In genomic region chr11:90183361-90183760, GRCm38 (mm10) we compare ENCODE assay signal across 9 mouse cellular contexts. TPM values are rescaled to one million over a fixed set of nuclear protein-coding genes. Genes with fewer than 3 reads are reported as not detected.
DNase-seq lines count a peak whose midpoint lies in the region; ATAC-seq and TF ChIP-seq lines count a peak whose summit lies in the region.
"Had no signal": no experiment of that assay in that cellular context is flagged by ENCODE, and none has a peak within 500 bp of the region (broad histone marks: within the 10 kb centered on the region; RNA-seq: fewer than 3 reads in every experiment).

No protein-coding gene starts in this region.

- 7% methylated on average over 2 of the region's 2 CpGs for WGBS in kidney, adult 2 months
- WGBS in kidney, embryonic 14.5 days = 25% methylated on average over 2 of the region's 2 CpGs

- TF ChIP-seq RAD21 in MEL (IDR thresholded peaks at IDR 0.05; ENCODE audit: low read depth, low read length) = peak; percentile 86

- H3K36me3 ChIP-seq in kidney, adult 2 months (ENCODE audit: control insufficient read depth, insufficient read depth, low read length) = no peaks in the 10 kb centered on the region
- H3K36me3 ChIP-seq in kidney, embryonic 14.5 days (ENCODE audit: control insufficient read depth, insufficient read depth, low read length) = no peaks in the 10 kb centered on the region
- no peaks in the 10 kb centered on the region for H3K36me3 ChIP-seq in MEL (ENCODE audit: control insufficient read depth in 1 of 2, insufficient read depth in 2 of 2, low read length in 2 of 2)
- H3K36me3 ChIP-seq: embryonic facial prominence, embryonic 15.5 days had no signal

- H3K27me3 ChIP-seq in kidney, adult 2 months (replicated peaks; ENCODE audit: control insufficient read depth, insufficient read depth, low read length) = no peaks in the 10 kb centered on the region
- no peaks in the 10 kb centered on the region for H3K27me3 ChIP-seq in kidney, embryonic 14.5 days (ENCODE audit: control insufficient read depth, insufficient read depth, low read length)
- H3K27me3 ChIP-seq in MEL (ENCODE audit: control insufficient read depth in 1 of 2, insufficient read depth in 2 of 2, low read length in 2 of 2) = peaks cover 2 to 6% of the 10 kb centered on the region in 2 experiments; a peak in 3 of 4 replicates
- H3K27me3 ChIP-seq: embryonic facial prominence, embryonic 15.5 days had no signal

- TF ChIP-seq EP300 in MEL (IDR thresholded peaks at IDR 0.05; ENCODE audit: low read depth in 1 of 2, low read length in 2 of 2) = no peak

- peak; percentile 70 for DNase-seq in kidney, adult 2 months
- DNase-seq in A20 (ENCODE audit: low read depth, low spot score) (peak; percentile 39), MEL (ENCODE audit: low read depth, low spot score) (peak; percentile 65)
- DNase-seq in fibroblast of lung, adult 2 months (ENCODE audit: low read depth) = peak; percentile 23
- peak; percentile 60 for DNase-seq in naive thymus-derived CD4-positive, alpha-beta T cell, adult 2 months (ENCODE audit: low read depth)
- no peak for DNase-seq in right cerebral cortex, postnatal 10 days (ENCODE audit: low spot score in 2 of 2)

- H3K9ac ChIP-seq in kidney, embryonic 14.5 days (ENCODE audit: low read depth, low read length) = no peak overlapping the region
- no peak overlapping the region for H3K9ac ChIP-seq in MEL (ENCODE audit: control insufficient read depth, low read depth, low read length, poor library complexity, severe bottlenecking)
- H3K9ac ChIP-seq: embryonic facial prominence, embryonic 15.5 days had no signal

- H3K27ac ChIP-seq in kidney, adult 2 months (ENCODE audit: insufficient read depth, low read depth, low read length) = no peak overlapping the region
- no peak overlapping the region for H3K27ac ChIP-seq in kidney, embryonic 14.5 days (ENCODE audit: low read depth, low read length)
- H3K27ac ChIP-seq in MEL (ENCODE audit: control insufficient read depth, low read depth, low read length) = no peak overlapping the region
- H3K27ac ChIP-seq: embryonic facial prominence, embryonic 15.5 days; macrophage had no signal

- H3K4me3 ChIP-seq in kidney, adult 2 months (ENCODE audit: insufficient read depth, low read depth, low read length) = no peak overlapping the region
- H3K4me3 ChIP-seq in kidney, embryonic 14.5 days (ENCODE audit: low read length) = no peak overlapping the region
- H3K4me3 ChIP-seq in MEL (ENCODE audit: control insufficient read depth in 1 of 2, insufficient read depth in 1 of 2, low read depth in 2 of 2, low read length in 2 of 2) = no peak overlapping the region
- H3K4me3 ChIP-seq: embryonic facial prominence, embryonic 15.5 days had no signal

- no peak for TF ChIP-seq POLR2A in kidney, adult 2 months (IDR thresholded peaks at IDR 0.05; ENCODE audit: low read depth, low read length)
- no peak for TF ChIP-seq POLR2A in MEL (IDR thresholded peaks at IDR 0.05; ENCODE audit: control insufficient read depth in 1 of 2, insufficient read depth in 1 of 2, low read depth in 1 of 2, low read length in 2 of 2, poor library complexity in 1 of 2)

- no peaks in the 10 kb centered on the region for H3K4me1 ChIP-seq in kidney, adult 2 months (ENCODE audit: control insufficient read depth, insufficient read depth, low read length)
- no peaks in the 10 kb centered on the region for H3K4me1 ChIP-seq in kidney, embryonic 14.5 days (ENCODE audit: control insufficient read depth, insufficient read depth, low read length)
- H3K4me1 ChIP-seq in MEL (ENCODE audit: control insufficient read depth in 1 of 2, insufficient read depth in 2 of 2, low read length in 2 of 2) = no peaks in the 10 kb centered on the region

- no peak for ATAC-seq in kidney, embryonic 14.5 days (ENCODE audit: low FRiP score, low TSS enrichment)

- no peak overlapping the region for H3K4me2 ChIP-seq in kidney, embryonic 14.5 days (replicated peaks; ENCODE audit: low read depth, low read length)
- H3K4me2 ChIP-seq: embryonic facial prominence, embryonic 15.5 days had no signal

- peak; percentile 44 for TF ChIP-seq CTCF in kidney, adult 2 months (conservative IDR thresholded peaks at IDR 0.05; ENCODE audit: insufficient read depth, insufficient read length, low read depth, low read length)
- peak; percentile 26 to 78 (median 28); a peak in 4 of 6 replicates for TF ChIP-seq CTCF in MEL (IDR thresholded peaks at IDR 0.05 in 2 of 3, conservative IDR thresholded peaks at IDR 0.05 in 1 of 3; ENCODE audit: control insufficient read depth in 1 of 3, insufficient read depth in 1 of 3, low read depth in 2 of 3, low read length in 3 of 3, poor library complexity in 1 of 3, severe bottlenecking in 1 of 3)

- H3K79me2 ChIP-seq in MEL (ENCODE audit: control insufficient read depth, insufficient read depth, low read length, poor library complexity) = no peaks in the 10 kb centered on the region

- no peaks in the 10 kb centered on the region for H3K9me3 ChIP-seq in kidney, embryonic 14.5 days (ENCODE audit: control insufficient read depth, low read length)
- H3K9me3 ChIP-seq in MEL (replicated peaks; ENCODE audit: insufficient read depth, low read length) = no peaks in the 10 kb centered on the region
- H3K9me3 ChIP-seq: embryonic facial prominence, embryonic 15.5 days had no signal

TF ChIP-seq in MEL, 35 proteins besides CTCF, POLR2A, EP300 and RAD21:
- TF ChIP-seq ZC3H11A (IDR thresholded peaks at IDR 0.05; ENCODE audit: low read depth, low read length) (peak; percentile 78), SMC3 (IDR thresholded peaks at IDR 0.05; ENCODE audit: low read depth, low read length) (peak; percentile 80), POLR2AphosphoS2 (IDR thresholded peaks at IDR 0.05; ENCODE audit: low read length) (no peak), MEF2A (IDR thresholded peaks at IDR 0.05; ENCODE audit: extremely low read depth, insufficient replicate concordance, low read depth, low read length, poor library complexity, severe bottlenecking) (no peak)

RNA-seq across cellular contexts. Expression of gene Gm45716, which starts 4.1 kb away (rescaled TPM):
- 2.5 and 2.8 TPM in 2 replicates for polyA plus RNA-seq in kidney, adult 2 months (2012; rRNA removed)
- polyA plus RNA-seq in kidney, embryonic 14.5 days (2014; fragmentation: Nextera tagmentation; extraction: Ambion mirVana) = 9.1 and 9.8 TPM in 2 replicates
- total RNA-seq in MEL (2012; rRNA removed) = 2.0 and 2.9 TPM in 2 replicates
- polyA plus RNA-seq in MEL (2012; ENCODE audit: insufficient read depth in 1 of 2, insufficient read length in 2 of 2, low read depth in 1 of 2, low replicate concordance in 2 of 2, missing spikeins in 1 of 2) = 1 to 10 TPM in 1 of 2 experiments, not detected in 1; 4.1 TPM

Comparison
In these comparisons a context has a peak if more than half of its experiments do, and no peak if none do; other contexts are left out.
1. DNase-seq: peak in kidney, adult 2 months (single experiment), A20 (single experiment), MEL (single experiment), fibroblast of lung, adult 2 months (single experiment) and naive thymus-derived CD4-positive, alpha-beta T cell, adult 2 months (single experiment); none in right cerebral cortex, postnatal 10 days (0 of 2).